Mouse (Mus musculus) C2C12 (cell line): ENCODE measurements around the gene Hip1. TPM values are rescaled to one million over a fixed set of nuclear protein-coding genes. Genes with fewer than 3 reads are reported as not detected.
"Not testable (repeated sequence)": the region's sequence is repeated elsewhere in the genome, so short reads cannot be mapped to it uniquely, and the experiment has no call there.

Experiments used
- H3K27me3 ChIP-seq: one replicate; pipeline ENCODE4 v1.6.1; 2011; ENCODE audit not compliant: control insufficient read depth, insufficient read depth, insufficient read length
- H3K36me3 ChIP-seq: one replicate; pipeline ENCODE4 v1.6.1; 2011; ENCODE audit not compliant: control insufficient read depth, insufficient read depth
- H3K4me3 ChIP-seq: one replicate; pipeline ENCODE4 v1.5.1; 2011; ENCODE audit warnings: mild to moderate bottlenecking, control low read depth; ENCODE audit not compliant: poor library complexity, insufficient read depth, severe bottlenecking
- H3K79me2 ChIP-seq: one replicate; pipeline ENCODE4 v1.6.1; 2011; ENCODE audit not compliant: control insufficient read depth, insufficient read depth
- H3K79me3 ChIP-seq: one replicate; pipeline ENCODE4 v1.6.1; 2011; ENCODE audit warnings: low read depth, control low read depth
- H3ac ChIP-seq: one replicate; pipeline ENCODE3; 2011; ENCODE audit warnings: low read depth; ENCODE audit not compliant: control insufficient read depth, insufficient read length
- CEBPB ChIP-seq: IDR thresholded peaks from one replicate; pipeline ENCODE4 v1.6.1; 2011; ENCODE audit warnings: low read depth, mild to moderate bottlenecking, control low read depth, moderate library complexity
- CTCF ChIP-seq: IDR thresholded peaks from one replicate; pipeline ENCODE4 v1.5.1; 2011; ENCODE audit not compliant: control insufficient read depth, insufficient read depth, insufficient read length
- FOSL1 ChIP-seq: IDR thresholded peaks from one replicate; pipeline ENCODE4 v1.8.0; 2011; ENCODE audit warnings: mild to moderate bottlenecking, low read length; ENCODE audit not compliant: poor library complexity, insufficient read depth, severe bottlenecking
- MAX ChIP-seq: IDR thresholded peaks from one replicate; pipeline ENCODE4 v1.6.1; 2011; ENCODE audit warnings: mild to moderate bottlenecking, control low read depth
- MYOD1 ChIP-seq: IDR thresholded peaks from one replicate; pipeline ENCODE4 v1.6.1; 2011; ENCODE audit warnings: low read depth; ENCODE audit not compliant: control insufficient read depth, insufficient read length
- MYOG ChIP-seq: IDR thresholded peaks from one replicate; pipeline ENCODE4 v1.6.1; 2011; ENCODE audit not compliant: control insufficient read depth, insufficient read length; ENCODE audit errors: extremely low read depth
- USF1 ChIP-seq: IDR thresholded peaks from one replicate; pipeline ENCODE4 v1.6.1; 2011; ENCODE audit warnings: low read depth, mild to moderate bottlenecking, control low read depth, moderate library complexity
- polyA plus RNA-seq: library from polyadenylated mRNA; unstranded; fragments of >200 nt; fragmentation: generic; extraction: Trizol; gene quantifications from one replicate; pipeline ENCODE4 v1.2.1, GENCODE M21; 2012; ENCODE audit warnings: missing spikeins

Gene Hip1
- polyA plus RNA-seq, 1 experiment = 38.2 TPM

DNA sequence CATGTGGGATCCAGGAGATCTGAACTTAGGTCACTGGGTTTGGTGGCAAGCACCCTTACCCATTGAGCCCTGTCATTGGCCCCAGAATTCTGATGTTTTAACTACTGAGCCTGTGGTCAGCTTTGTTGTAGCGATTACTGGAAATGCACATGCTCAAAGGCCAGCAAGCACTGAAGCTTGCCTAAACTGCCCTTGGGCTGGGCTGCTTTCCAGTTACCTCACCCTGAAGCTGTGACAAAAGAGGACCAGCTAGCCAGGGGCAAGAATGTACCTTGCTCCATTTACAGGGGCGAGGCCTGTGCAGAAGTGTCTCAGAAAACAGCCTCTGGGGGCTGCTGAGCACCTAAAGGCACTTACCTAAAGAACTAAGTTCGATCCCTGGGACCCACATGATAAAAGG is 51.8 kb downstream of the Hip1 start:
- Histone ChIP-seq H3K4me3 (no peak overlapping the region), H3K36me3 (no peaks in the 10 kb centered on the region), H3K79me3 (peaks cover 2% of the 10 kb centered on the region), H3K79me2 (peaks cover 5% of the 10 kb centered on the region), H3K27me3 (no peaks in the 10 kb centered on the region), H3ac (no peak overlapping the region)
- TF ChIP-seq MYOD1 (no peak), MYOG (no peak), CEBPB (no peak), USF1 (no peak)

DNA sequence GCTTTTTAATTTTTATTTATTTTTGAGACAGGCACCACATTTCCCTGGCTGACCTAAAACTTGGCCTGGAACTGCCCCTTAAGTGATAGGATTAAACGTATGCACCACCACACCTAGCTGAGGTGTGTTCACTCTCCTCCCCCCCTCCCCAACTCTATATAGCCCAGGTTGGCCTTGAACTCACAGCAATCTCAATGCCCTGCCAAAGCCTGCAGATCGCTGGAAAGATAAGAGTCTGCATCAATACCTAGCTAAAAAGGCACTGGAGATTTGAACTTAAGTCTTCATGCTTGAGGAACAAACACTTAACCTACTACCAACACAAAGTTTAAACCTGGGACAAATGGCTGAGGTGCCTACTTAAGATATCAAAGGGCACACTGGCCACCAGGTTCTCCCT is 52.8 kb downstream of the Hip1 start:
- Histone ChIP-seq H3K79me2 (peaks cover 7% of the 10 kb centered on the region), H3K4me3 (no peak overlapping the region), H3K79me3 (peaks cover 2% of the 10 kb centered on the region), H3ac (no peak overlapping the region), H3K36me3 (no peaks in the 10 kb centered on the region), H3K27me3 (no peaks in the 10 kb centered on the region)
- no peak for TF ChIP-seq MYOG
- no peak for TF ChIP-seq CEBPB

DNA sequence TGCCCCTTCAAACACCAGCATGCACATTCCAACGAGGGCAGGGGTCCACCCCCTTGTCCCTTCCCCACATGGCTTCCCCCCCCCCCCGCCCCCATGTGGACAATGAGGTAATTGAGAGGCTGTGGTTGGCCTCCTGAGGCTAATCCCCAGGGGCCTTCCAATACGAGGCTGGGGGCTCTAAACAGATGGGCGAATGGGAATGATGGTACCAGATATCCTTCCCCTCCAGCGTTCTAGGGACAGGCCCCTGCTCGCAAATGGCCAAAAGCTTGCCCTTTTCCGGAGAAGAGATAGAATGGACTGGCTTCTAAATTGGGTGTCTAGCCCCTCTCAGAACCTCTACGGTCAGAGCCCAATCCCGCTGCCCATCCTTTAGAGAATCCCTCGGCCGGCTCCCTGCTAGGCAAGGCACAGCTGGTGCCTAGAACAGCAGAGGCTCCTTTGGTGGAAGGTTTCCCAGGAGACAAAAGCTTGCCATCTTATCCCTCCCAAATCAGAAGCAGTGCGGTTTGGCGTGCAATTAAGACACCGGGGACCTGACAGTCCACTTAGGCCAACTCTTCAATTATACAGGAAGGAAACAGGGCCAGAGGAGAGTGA is 55.1 kb downstream of the Hip1 start:
- no peak overlapping the region for H3K4me3 ChIP-seq
- no peaks in the 10 kb centered on the region for H3K27me3 ChIP-seq
- H3K36me3 ChIP-seq = no peaks in the 10 kb centered on the region
- H3ac ChIP-seq = peak overlapping the region; percentile 47
- peaks cover 15% of the 10 kb centered on the region for H3K79me2 ChIP-seq
- TF ChIP-seq FOSL1 (no peak), USF1 (no peak), MYOG (no peak), CTCF (no peak), MAX (no peak), MYOD1 (no peak), CEBPB (no peak)
- peaks cover 2% of the 10 kb centered on the region for H3K79me3 ChIP-seq

DNA sequence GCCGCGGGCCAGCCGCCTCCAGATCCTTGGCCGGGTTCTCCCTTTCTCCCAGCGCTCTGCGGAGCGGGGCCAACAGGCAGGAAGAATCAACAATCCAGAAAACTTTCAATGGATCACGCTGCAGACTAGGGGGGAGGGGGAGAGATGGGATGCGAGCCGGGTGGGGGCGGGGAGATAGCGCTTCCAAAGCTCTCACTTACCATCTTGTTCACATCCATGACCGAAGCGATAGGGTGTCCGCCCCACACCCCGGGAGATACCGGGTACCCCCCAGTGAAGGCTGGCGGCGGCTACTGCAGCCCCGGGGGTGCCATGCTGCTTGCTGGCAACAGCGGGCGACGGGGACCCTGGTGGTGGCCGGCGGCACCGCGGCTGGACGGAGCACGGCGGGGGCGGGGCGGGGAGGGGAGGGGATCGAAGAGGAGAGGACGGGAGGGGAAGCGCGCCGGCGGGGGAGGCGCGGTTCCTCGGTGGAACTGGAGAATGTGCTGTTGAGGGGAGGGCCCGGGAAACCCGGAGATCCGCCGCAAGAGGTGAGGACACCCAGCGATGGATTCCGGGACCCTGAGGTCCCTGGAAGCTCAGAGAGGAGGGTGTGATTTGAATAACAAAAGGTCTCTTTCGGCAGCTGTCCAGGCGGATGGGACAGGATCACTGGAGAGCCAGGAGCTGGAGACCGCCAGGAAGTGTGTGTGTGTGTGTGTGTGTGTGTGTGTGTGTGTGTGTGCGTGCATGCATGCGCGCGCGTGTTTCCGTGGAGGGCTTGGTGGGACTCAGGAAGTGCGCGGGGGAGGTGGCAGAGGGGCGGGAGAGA is 55.8 kb downstream of the Hip1 start:
- Histone ChIP-seq H3K27me3 (no peaks in the 10 kb centered on the region), H3K79me3 (peaks cover 2% of the 10 kb centered on the region), H3K36me3 (no peaks in the 10 kb centered on the region)

GRCm38 (mm10) chr5:135488222-135488880 is 56.6 kb downstream of the Hip1 start:
- TF ChIP-seq MAX = no peak
- Histone ChIP-seq H3K27me3 (no peaks in the 10 kb centered on the region), H3K4me3 (peak overlapping the region; percentile 43), H3K36me3 (no peaks in the 10 kb centered on the region), H3K79me2 (peaks cover 15% of the 10 kb centered on the region), H3K79me3 (peaks cover 3% of the 10 kb centered on the region), H3ac (peak overlapping the region; percentile 70)

More for the DNA sequence above, 55.8 kb downstream of the Hip1 start:
- Histone ChIP-seq H3K4me3 (peak overlapping the region; percentile 43), H3ac (peak overlapping the region; percentile 70), H3K79me2 (peaks cover 15% of the 10 kb centered on the region)
- TF ChIP-seq CTCF (peak; percentile 36), MYOD1 (no peak)

- H3K79me2 ChIP-seq = peaks cover 15% of the 10 kb centered on the region
- no peaks in the 10 kb centered on the region for H3K36me3 ChIP-seq
- no peak overlapping the region for H3ac ChIP-seq
- no peaks in the 10 kb centered on the region for H3K27me3 ChIP-seq
- H3K4me3 ChIP-seq = no peak overlapping the region
- no peak for TF ChIP-seq MYOG
- no peak for TF ChIP-seq MYOD1
- TF ChIP-seq CEBPB = no peak
- no peak for TF ChIP-seq FOSL1
- TF ChIP-seq USF1 = no peak
- TF ChIP-seq MAX = no peak
- no peak for TF ChIP-seq CTCF
- peaks cover 5% of the 10 kb centered on the region for H3K79me3 ChIP-seq
These were observed 59.6 kb downstream of the Hip1 start for GRCm38 (mm10) chr5:135485289-135485688.

- not testable (repeated sequence) for H3ac ChIP-seq, H3K27me3 ChIP-seq, H3K79me3 ChIP-seq, H3K4me3 ChIP-seq, H3K36me3 ChIP-seq
- H3K79me2 ChIP-seq = peaks cover 15% of the 10 kb centered on the region
These were observed 61.1 kb downstream of the Hip1 start for GRCm38 (mm10) chr5:135483865-135484264.
